Mouse (Mus musculus) liver, embryonic 14.5 days (tissue): ENCODE data around the gene Cdc34.

Source experiments
- CTCF ChIP-seq: IDR thresholded peaks from 2 replicates; pipeline ENCODE4 v1.5.1; 2016; ENCODE audit warnings: antibody characterized with exemption, low read depth, control low read depth
- EP300 ChIP-seq: IDR thresholded peaks from 2 replicates; pipeline ENCODE4 v1.6.1; 2016; ENCODE audit warnings: antibody characterized with exemption, low read depth

GRCm38 (mm10) chr10:79689178-79689577 lies 7.2 kb downstream of the Cdc34 start:
- TF ChIP-seq CTCF = no peak
- TF ChIP-seq EP300 = no peak
